Mouse (Mus musculus): Measurements from ENCODE around the gene Themis3. TPM values are rescaled to one million over a fixed set of nuclear protein-coding genes. Genes with fewer than 3 reads are reported as not detected.
"Not testable (repeated sequence)": the region's sequence is repeated elsewhere in the genome, so short reads cannot be mapped to it uniquely, and the experiment has no call there.

Gene Themis3
- polyA plus RNA-seq, 1 experiment from 2014 or later: not detected

- WGBS: 80% methylated on average over 4 of the region's 4 CpGs
- no peak for ATAC-seq (ENCODE audit: insufficient number of reproducible peaks, low FRiP score)
Measured at GRCm38 (mm10) chr17:66552690-66553089, 41.7 kb downstream of the Themis3 start.

DNA sequence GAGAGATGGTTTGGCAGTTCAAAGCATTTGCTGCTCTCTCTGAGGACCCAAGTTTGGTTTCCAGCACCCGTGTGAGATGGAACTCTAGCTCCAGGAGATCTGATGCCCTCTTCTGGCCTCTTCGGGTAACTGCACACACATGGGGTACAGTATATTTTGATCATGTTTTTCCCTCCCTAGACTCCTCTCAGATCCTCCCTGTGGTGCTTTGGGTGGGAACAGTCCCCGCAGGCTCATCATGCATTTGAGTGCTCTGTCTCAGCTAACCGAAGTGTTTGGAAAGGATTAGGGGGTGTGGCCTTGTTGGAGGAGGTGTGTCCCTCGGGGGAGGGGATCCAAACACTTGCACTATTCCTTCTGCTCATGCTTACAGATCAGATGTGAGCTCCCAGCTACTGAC lies 43.9 kb downstream of the Themis3 start:
- no peak overlapping the region for H3K27ac ChIP-seq (ENCODE audit: poor library complexity, severe bottlenecking)
- no peaks in the 10 kb centered on the region for H3K27me3 ChIP-seq (replicated peaks)
- H3K9me3 ChIP-seq (replicated peaks): no peaks in the 10 kb centered on the region; the same call in 1 of the 2 replicates
- H3K4me3 ChIP-seq: no peak overlapping the region
- H3K4me2 ChIP-seq: no peak overlapping the region
- H3K9ac ChIP-seq: no peak overlapping the region
- H3K36me3 ChIP-seq: no peaks in the 10 kb centered on the region
- no peak for ATAC-seq (ENCODE audit: insufficient number of reproducible peaks, low FRiP score)
- 82% methylated on average over 5 of the region's 5 CpGs for WGBS
- H3K4me1 ChIP-seq (replicated peaks): no peaks in the 10 kb centered on the region

More at GRCm38 (mm10) chr17:66552690-66553089, 41.7 kb downstream of the Themis3 start:
- Histone ChIP-seq H3K4me2 (no peak overlapping the region), H3K9me3 (replicated peaks) (no peaks in the 10 kb centered on the region; the same call in 1 of the 2 replicates), H3K36me3 (no peaks in the 10 kb centered on the region), H3K4me1 (replicated peaks) (no peaks in the 10 kb centered on the region), H3K27me3 (replicated peaks) (no peaks in the 10 kb centered on the region), H3K27ac (ENCODE audit: poor library complexity, severe bottlenecking) (no peak overlapping the region), H3K9ac (no peak overlapping the region), H3K4me3 (no peak overlapping the region)

GRCm38 (mm10) chr17:66532285-66532684 lies 62.1 kb downstream of the Themis3 start:
- no peak overlapping the region for H3K4me3 ChIP-seq
- WGBS: 86% methylated on average over 1 of the region's 1 CpGs

DNA sequence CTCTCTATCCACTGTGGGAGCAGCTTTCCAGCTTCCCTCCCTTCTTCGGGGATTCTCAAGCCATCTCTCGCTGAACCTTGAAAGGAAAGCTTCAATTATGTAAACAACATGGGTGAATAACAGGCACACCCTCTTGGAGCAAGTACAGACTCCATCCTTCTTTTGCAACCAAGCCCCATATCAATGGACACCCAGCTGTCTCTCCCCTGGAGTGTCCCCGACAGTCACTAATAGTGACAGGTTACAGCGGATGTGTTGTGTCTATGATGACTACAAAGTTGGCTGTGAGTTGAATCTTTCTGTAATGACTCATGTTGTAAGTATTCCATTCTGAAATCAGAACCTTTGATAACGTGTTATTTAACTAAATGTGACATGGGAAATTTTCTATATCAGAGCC lies 71.0 kb downstream of the Themis3 start:
- 66% methylated on average over 5 of the region's 5 CpGs for WGBS

More at GRCm38 (mm10) chr17:66532285-66532684, 62.1 kb downstream of the Themis3 start:
- Histone ChIP-seq H3K4me1 (replicated peaks) (no peaks in the 10 kb centered on the region), H3K36me3 (no peaks in the 10 kb centered on the region), H3K9ac (no peak overlapping the region), H3K27me3 (replicated peaks) (no peaks in the 10 kb centered on the region), H3K27ac (ENCODE audit: poor library complexity, severe bottlenecking) (no peak overlapping the region), H3K4me2 (no peak overlapping the region), H3K9me3 (replicated peaks) (peaks cover 5% of the 10 kb centered on the region; the same call in 1 of the 2 replicates)
- no peak for ATAC-seq (ENCODE audit: insufficient number of reproducible peaks, low FRiP score)

DNA sequence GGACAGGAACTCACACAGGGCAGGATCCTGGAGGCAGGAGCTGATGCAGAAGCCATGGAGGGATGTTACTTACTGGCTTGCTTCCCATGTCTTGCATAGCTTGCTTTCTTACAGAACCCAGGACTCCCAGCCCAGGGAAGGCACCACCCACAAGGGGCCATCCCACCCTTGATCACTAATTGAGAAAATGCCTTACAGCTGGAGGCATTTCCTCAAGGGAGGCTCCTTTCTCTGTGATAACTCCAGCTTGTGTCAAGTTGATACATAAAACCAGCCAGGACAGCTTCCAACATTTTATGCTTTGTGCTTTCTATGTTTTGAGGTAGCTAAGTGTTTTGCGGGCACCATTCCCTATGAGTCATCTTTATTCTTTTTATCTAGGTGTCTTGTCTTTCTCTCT lies 71.8 kb downstream of the Themis3 start:
- not testable (repeated sequence) for H3K9ac ChIP-seq; ATAC-seq (ENCODE audit: insufficient number of reproducible peaks, low FRiP score); H3K27me3 ChIP-seq (replicated peaks); H3K9me3 ChIP-seq (replicated peaks); H3K4me1 ChIP-seq (replicated peaks); H3K36me3 ChIP-seq; H3K4me3 ChIP-seq; H3K27ac ChIP-seq (ENCODE audit: poor library complexity, severe bottlenecking); H3K4me2 ChIP-seq
- 80% methylated on average over 1 of the region's 1 CpGs for WGBS

More for the DNA sequence above, 71.0 kb downstream of the Themis3 start:
- Histone ChIP-seq H3K36me3 (no peaks in the 10 kb centered on the region), H3K9ac (no peak overlapping the region), H3K9me3 (replicated peaks) (no peaks in the 10 kb centered on the region), H3K4me3 (no peak overlapping the region), H3K27me3 (replicated peaks) (no peaks in the 10 kb centered on the region), H3K27ac (ENCODE audit: poor library complexity, severe bottlenecking) (no peak overlapping the region), H3K4me1 (replicated peaks) (peaks cover 2% of the 10 kb centered on the region), H3K4me2 (no peak overlapping the region)
- no peak for ATAC-seq (ENCODE audit: insufficient number of reproducible peaks, low FRiP score)

DNA sequence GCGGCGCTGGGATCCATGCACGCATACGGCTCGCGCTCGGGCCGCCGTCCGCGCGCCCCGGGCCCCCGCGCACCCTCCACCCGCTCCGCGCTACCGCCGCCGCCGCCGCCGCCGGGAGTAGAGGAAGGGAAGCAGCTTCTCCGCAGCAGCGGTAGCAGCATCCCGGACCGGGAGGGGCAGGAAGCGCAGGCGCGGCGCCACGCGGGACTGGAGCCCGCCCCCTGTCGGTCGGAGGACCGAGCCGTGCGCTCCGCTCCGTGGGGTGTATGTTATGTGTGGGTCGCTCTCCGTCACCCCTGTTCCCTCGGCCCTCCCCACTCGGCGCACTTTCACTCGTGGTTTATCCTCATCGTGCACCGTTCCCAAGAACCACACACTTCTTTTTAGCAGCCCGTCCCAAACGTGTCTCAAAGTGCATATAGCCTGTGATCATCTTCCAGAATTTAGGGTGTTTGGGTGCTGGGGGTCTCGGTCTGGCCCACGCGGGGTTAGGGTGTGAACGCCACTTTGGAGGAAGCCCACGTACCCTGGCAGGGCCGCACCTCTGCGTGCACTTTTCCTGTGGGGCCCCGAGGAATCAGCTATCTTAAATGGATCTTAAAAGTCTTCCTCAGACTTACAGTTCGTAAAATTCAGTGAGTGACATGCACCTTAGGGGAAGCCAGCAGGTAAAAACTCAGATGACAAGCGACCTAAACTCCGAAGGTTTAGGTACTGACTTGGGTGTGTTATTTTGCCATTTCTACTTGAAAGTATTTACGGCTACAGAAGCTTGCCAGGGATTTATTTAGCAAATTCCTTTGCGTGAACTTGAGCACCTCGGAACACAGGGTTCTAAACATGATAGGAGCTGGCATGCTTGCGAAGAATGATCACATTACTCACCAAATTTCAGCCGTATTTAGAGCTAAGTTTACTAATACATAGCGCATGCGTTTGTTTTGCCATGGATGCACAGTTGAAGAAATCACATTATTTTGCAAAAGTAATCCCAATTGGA lies 74.6 kb downstream of the Themis3 start, which contains the start of gene Rab12:
Rab12 (minus strand) TSS at position 176 of the 1,000 bp plus-strand sequence.
- Histone ChIP-seq H3K4me3 (peak within 1 kb of the TSS; percentile 85), H3K36me3 (0 out of 2 replicates have a peak, but pooled peaks cover 3% of the 10 kb centered on the region), H3K9me3 (replicated peaks) (no peaks in the 10 kb centered on the region), H3K9ac (peak within 1 kb of the TSS; percentile 92), H3K27me3 (replicated peaks) (no peaks in the 10 kb centered on the region), H3K4me1 (replicated peaks) (peaks cover 10% of the 10 kb centered on the region), H3K4me2 (peak within 1 kb of the TSS; percentile 76), H3K27ac (ENCODE audit: poor library complexity, severe bottlenecking) (no peak within 1 kb of the TSS)
- WGBS: 7% methylated on average over 71 of the region's 71 CpGs
- peak; percentile 91 for ATAC-seq (ENCODE audit: insufficient number of reproducible peaks, low FRiP score)

- Histone ChIP-seq H3K9me3 (replicated peaks) (no peaks in the 10 kb centered on the region), H3K27ac (ENCODE audit: poor library complexity, severe bottlenecking) (no peak overlapping the region), H3K9ac (peak overlapping the region; percentile 92), H3K36me3 (0 out of 2 replicates have a peak, but pooled peaks cover 9% of the 10 kb centered on the region), H3K4me1 (replicated peaks) (peaks cover 10% of the 10 kb centered on the region), H3K4me3 (peak overlapping the region; percentile 85), H3K4me2 (peak overlapping the region; percentile 76), H3K27me3 (replicated peaks) (no peaks in the 10 kb centered on the region)
- ATAC-seq (ENCODE audit: insufficient number of reproducible peaks, low FRiP score): peak; percentile 65
- under 1% methylated on average over 50 of the region's 57 CpGs for WGBS
Measured at GRCm38 (mm10) chr17:66518877-66519553, 75.4 kb downstream of the Themis3 start.

DNA sequence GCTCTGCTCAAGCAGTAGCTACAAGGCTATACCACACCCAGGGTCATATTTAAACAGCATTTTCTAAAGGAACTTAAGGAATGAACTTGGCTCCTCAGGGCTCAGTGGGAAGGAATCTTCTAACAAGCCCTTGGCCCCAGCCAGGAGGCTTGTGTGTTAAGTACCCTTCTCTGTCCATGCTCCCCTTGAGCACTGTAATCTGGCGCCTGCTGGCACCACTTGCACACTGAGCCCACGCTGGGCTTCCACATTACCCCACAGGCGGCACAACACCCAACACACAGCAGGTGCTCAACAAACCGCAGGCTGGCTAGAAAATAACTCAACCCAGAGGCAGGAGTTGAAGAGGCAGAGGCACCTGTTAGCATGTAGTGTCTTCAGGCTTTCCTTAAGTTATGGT lies 77.5 kb downstream of the Themis3 start:
- WGBS: 91% methylated on average over 4 of the region's 4 CpGs
- ATAC-seq (ENCODE audit: insufficient number of reproducible peaks, low FRiP score): no peak
- H3K4me2 ChIP-seq: no peak overlapping the region
- H3K27me3 ChIP-seq (replicated peaks): no peaks in the 10 kb centered on the region
- H3K4me1 ChIP-seq (replicated peaks): peaks cover 19% of the 10 kb centered on the region
- H3K36me3 ChIP-seq: 0 out of 2 replicates have a peak, but pooled peaks cover 9% of the 10 kb centered on the region
- H3K27ac ChIP-seq (ENCODE audit: poor library complexity, severe bottlenecking): no peak overlapping the region
- H3K9ac ChIP-seq: no peak overlapping the region
- no peak overlapping the region for H3K4me3 ChIP-seq
- no peaks in the 10 kb centered on the region for H3K9me3 ChIP-seq (replicated peaks)

DNA sequence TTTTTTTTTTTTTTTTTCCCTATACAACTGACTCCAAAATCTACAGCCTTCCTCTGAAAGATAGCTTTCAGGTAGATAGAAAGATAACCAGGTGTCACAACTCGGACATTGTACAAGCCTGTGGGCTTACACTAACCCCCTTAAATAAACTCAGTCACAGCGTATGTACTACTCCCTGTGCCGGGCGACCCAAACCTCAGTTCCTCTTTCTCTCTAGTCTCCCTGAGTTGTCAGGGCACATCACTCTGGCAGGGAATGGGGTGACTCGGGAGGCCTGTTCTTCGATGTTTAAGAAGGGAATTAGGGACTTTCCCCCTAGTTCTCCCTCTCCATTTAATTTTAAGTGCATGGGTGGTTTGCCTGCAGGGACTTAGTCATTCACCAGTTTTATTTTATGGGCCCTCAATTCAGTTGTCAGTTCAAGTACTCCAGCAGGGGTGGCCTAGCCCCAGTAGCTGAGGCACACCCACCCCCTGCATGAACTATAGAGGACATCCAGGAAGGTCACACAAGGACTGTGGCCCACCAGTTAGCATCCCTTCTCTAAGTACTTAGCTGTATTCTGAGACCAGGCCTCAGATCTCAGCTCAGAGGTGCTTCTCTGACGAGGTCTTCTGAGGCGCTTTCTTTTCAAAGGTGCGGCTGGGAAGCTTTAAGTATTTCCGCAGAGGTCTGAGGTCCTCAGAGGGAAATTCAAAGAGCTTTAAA lies 80.0 kb downstream of the Themis3 start:
- H3K9me3 ChIP-seq (replicated peaks): no peaks in the 10 kb centered on the region
- H3K27me3 ChIP-seq (replicated peaks): no peaks in the 10 kb centered on the region
- no peak overlapping the region for H3K9ac ChIP-seq
- no peak overlapping the region for H3K4me3 ChIP-seq
- H3K4me2 ChIP-seq: no peak overlapping the region
- no peak for ATAC-seq (ENCODE audit: insufficient number of reproducible peaks, low FRiP score)
- 90% methylated on average over 10 of the region's 10 CpGs for WGBS
- H3K4me1 ChIP-seq (replicated peaks): peaks cover 41% of the 10 kb centered on the region
- no peak overlapping the region for H3K27ac ChIP-seq (ENCODE audit: poor library complexity, severe bottlenecking)
- H3K36me3 ChIP-seq: 0 out of 2 replicates have a peak, but pooled peaks cover 9% of the 10 kb centered on the region

GRCm38 (mm10) chr17:66512202-66512956 lies 82.0 kb downstream of the Themis3 start:
- Histone ChIP-seq H3K4me1 (replicated peaks) (peaks cover 33% of the 10 kb centered on the region), H3K27ac (ENCODE audit: poor library complexity, severe bottlenecking) (peak overlapping the region; percentile 43; the same call in 1 of the 2 replicates), H3K4me2 (peak overlapping the region; percentile 25; the same call in 1 of the 2 replicates), H3K4me3 (no peak overlapping the region), H3K36me3 (peaks cover 21% of the 10 kb centered on the region), H3K27me3 (replicated peaks) (no peaks in the 10 kb centered on the region), H3K9ac (no peak overlapping the region), H3K9me3 (replicated peaks) (no peaks in the 10 kb centered on the region)
- 70% methylated on average over 15 of the region's 15 CpGs for WGBS
- no peak for ATAC-seq (ENCODE audit: insufficient number of reproducible peaks, low FRiP score)
